Mouse (Mus musculus) cerebral cortex, adult 2 months (tissue): ENCODE results near the gene Myl6.

Source experiments
- WGBS: fragments of 180-500 bp; shearing (Covaris S2); methylation state at CpG from one replicate; pipeline ENCODE4 v1.1.7; 2018; 5-methylcytosine and 5-hydroxymethylcytosine counted together

Myl6 gene

GRCm38 (mm10) chr10:128490232-128490631 lies 3.7 kb downstream of the Myl6 start:
- WGBS, result 18% methylated on average over 5 of the region's 5 CpGs

DNA sequence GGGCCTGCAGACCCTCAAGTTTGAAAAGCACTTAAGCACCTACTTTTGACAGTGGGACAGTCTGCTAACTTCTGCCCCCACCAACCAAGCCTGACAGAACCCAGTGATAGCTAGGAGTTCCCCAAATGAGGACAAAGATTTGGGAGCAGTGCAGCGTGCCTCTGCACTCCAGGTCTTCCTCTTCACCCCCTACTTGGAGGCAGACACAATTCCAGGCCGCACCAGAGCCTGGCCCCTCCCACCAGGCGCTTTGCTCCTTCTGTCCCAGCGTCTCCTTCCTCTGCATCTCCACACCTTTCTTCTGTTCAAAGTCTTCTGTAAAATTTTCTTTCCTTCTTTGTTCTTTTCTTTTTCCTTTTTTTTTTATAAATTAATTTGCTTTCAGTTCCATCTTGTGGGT lies 4.2 kb downstream of the Myl6 start:
- WGBS, result 33% methylated on average over 4 of the region's 4 CpGs

DNA sequence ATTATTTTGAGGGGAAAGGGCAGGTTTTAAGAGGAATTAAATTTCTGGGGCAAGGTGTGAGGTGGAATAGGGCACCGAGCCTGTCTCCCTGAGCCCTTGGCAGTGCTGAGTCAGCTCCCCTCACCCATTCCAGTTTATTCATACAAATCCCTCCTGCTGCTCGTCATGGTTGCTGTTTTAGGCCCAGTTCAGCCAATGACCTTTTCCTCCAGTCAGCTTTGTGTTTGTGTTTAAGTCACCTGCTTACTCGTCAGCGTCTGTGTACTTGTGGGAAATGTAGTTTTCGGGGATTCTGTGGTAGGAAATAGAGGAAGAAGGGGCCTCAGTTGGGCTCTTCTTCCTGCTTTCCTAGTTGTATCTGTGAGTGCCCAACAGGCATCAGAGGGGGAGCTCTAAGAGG lies 4.6 kb downstream of the Myl6 start:
- WGBS, result 32% methylated on average over 5 of the region's 5 CpGs

GRCm38 (mm10) chr10:128488776-128489175 lies 5.2 kb downstream of the Myl6 start:
- WGBS, result 47% methylated on average over 4 of the region's 4 CpGs

DNA sequence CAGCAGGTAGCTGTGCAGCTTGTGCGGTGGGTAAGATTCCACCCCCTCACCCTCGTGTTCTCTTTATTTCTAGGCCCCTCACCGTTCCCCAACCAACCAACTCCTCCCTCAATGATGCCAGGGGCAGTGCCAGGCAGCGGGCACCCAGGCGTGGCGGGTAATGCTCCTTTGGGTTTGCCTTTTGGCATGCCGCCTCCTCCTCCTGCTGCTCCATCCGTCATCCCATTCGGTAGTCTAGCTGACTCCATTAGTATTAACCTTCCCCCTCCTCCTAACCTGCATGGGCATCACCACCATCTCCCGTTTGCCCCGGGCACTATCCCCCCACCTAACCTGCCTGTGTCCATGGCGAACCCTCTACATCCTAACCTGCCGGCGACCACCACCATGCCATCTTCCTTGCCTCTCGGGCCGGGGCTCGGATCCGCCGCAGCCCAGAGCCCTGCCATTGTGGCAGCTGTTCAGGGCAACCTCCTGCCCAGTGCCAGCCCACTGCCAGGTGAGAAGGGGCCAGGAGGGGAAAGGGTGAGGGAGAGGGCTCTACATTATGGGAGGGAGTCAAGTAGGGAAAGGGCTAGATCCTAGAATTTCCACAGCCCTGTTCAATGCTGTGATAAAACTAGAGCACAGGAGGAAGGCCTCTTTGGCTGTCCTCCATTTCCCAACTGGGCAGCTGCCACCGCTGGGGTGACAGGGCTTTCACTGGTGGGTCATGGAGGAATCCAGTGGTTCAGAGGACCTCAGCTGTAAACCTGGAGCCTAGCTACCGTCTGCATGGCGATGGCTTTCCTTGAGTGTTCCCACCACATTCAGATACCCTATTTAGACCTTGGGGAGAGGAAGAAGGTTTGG lies 5.9 kb downstream of the Myl6 start:
- 71% methylated on average over 22 of the region's 22 CpGs for WGBS

- whole genome bisulfite sequencing, result 45% methylated on average over 7 of the region's 7 CpGs
These were observed 7.6 kb downstream of the Myl6 start for GRCm38 (mm10) chr10:128486370-128486769.

DNA sequence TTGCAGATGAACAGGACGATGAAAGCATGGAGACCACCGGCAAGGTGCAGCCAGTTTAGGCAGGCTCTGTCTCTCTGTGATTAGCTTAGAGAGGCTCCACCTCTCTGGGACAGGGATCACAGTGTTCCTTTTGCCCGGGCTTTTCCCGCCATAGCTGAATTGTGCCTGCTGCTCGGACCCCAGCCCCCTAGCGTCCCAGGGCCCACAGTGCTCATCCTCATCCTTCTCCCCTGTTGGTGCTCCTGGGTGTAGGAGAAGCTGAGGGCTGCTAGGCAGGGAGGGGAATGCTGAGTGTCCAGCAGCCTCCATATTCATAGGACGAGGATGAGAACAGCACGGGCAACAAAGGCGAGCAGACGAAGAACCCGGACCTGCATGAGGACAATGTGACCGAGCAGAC lies 19.6 kb downstream of the Myl6 start:
- 85% methylated on average over 12 of the region's 12 CpGs for WGBS

DNA sequence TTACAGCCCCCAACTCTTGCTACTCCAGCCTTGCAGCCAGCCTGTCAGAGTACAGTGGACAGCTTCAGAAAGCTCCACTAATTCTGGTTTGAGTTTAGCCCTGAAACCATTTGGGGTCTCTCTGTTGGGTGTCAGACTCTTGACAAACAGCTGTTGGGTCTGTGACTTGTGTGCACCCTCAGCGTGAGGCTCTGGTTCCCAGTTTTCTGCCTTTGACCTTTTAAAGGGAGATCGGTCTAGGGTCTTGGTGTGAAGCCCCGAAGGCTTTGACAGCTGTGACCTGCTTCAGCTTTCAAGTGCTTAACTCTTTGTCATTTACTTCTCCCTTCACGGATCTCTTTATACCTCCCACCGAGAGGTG lies 33.7 kb downstream of the Myl6 start:
- WGBS, result 4% methylated on average over 5 of the region's 5 CpGs

DNA sequence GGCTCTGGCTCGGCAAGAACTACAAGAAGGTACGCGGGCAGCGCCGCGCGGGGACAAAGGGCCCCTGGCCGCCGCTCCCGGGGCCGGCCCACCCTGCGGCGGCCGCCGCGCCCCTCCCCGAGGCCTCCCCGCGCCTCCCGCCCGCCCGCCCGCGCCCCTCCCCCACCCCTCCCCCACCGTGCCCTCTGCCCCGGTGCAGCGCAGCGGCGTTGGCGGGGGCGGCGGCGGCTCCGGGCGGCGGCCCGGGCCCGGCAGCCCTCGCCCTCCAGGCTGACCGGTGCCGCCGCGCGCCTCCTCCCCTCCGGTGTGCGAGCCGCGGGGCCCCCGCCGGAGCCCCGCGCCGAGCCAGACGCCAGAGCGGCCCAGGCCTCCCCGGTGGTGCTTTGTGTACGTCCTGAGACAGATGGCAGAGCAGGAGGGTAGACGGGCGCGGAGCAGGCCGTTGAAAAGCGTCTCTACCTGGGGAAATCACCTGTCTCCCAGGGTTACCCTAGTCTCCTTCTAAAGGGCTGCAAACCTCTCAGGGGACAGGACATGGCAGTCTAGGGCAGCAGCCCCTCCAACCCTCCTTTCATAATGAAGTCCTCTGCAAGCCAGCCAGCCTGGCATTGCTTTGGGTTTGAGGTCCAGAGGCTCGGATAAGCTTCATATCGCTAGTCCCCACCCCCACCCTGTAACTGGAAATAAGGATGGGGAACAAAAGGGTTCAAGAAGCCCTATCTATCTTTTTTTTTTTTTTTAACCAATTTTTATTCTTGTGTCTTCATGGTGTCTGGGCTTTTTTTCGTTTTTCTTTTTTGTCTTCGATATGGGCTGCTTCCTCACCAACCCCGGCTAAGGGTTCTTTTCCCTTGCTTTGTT lies 34.3 kb downstream of the Myl6 start:
- under 1% methylated on average over 34 of the region's 67 CpGs for WGBS

DNA sequence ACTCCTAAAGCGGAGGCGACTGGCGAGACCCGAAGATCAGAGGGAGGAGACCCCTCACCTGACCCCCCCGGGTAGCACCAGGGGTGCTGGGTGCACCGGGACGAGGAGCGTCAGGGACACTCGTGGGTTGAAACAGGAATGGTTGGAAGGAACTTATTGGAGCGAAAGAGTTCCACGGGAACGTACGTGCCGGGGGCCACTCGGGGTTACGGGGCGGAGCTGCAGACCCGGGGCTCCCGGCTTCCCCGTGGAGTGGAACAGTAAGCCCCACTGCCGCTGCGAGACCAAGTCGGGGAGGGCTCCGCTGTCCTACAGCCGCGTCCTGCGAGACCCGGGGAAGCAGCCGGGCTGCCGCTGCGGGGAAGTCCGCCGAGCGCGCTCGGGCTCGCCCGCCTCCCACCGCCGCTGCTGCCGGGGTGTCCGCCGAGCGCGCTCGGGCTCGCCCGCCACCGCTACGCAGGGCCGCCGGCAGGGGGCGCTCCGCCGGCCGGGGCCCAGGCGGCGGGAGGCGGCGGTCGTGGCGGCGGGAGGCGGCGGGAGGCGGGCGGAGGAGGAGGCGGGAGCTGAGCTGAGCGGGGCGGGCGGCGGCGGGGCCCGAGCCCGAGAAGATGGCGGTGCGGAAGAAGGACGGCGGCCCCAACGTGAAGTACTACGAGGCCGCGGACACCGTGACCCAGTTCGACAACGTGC lies 35.1 kb downstream of the Myl6 start, which contains the start of gene Smarcc2:
Gene Smarcc2 (plus strand): TSS at position 530 of the 690 bp plus-strand sequence.
- WGBS, result 1% methylated on average over 84 of the region's 86 CpGs

DNA sequence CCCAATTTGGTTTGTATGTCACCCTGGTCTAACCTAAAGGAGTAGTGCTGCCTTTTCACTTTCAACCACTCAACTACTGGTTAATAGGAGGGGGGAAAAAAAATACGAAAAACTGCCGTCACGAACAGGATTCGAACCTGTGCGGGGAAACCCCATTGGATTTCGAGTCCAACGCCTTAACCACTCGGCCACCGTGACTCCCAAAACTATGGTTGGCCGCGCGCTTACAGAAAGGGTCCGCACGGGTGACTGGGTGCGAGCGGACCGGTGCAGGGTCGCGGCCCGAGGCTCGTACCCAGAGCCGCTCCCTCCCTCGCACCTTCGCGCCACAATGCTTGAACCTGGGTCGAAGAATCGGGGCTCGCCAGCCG lies 35.6 kb downstream of the Myl6 start:
- under 1% methylated on average over 29 of the region's 29 CpGs for WGBS

GRCm38 (mm10) chr10:128457676-128458075 lies 36.3 kb downstream of the Myl6 start:
- 93% methylated on average over 6 of the region's 6 CpGs for WGBS

- 2% methylated on average over 6 of the region's 6 CpGs for WGBS
These were observed 38.7 kb downstream of the Myl6 start for GRCm38 (mm10) chr10:128455280-128455679.

DNA sequence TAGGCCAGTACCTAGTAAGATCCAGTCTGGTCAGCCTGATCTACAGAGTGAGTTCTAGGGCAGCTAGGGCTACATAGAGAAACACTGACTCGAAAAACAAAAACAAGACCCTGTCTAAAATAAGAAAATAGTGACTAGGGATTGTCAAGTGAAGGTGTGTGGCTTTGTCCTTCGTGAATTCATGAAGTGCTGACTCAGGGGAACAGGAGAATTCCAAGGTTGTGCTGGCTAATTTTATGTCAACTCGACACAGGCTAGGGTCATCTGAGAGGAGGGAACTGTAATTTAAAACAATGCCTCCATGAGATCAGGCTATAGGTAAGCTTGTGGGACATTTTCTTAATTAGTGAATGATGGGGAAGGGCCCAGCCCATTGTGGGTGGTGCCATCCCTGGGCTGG lies 39.5 kb downstream of the Myl6 start:
- WGBS, result 84% methylated on average over 3 of the region's 3 CpGs

DNA sequence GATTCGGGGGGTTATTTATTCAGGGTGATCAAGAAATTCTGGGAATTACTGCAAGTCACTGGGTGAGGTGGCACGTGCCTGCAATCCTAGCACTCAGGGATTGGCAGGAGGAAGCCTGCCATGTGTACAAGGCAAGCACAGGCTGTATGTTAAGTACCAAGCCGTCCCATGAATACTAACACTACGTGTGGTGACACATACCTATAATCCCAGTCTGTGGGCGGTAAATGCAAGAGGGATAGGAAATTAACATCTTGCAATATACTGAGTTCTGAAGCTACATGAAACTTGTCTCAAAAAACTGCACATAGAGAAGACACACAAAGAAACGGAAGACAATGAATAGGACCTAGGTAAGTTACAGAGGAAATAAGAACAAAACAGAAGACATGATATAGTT lies 42.9 kb downstream of the Myl6 start:
- 61% methylated on average over 6 of the region's 6 CpGs for WGBS

DNA sequence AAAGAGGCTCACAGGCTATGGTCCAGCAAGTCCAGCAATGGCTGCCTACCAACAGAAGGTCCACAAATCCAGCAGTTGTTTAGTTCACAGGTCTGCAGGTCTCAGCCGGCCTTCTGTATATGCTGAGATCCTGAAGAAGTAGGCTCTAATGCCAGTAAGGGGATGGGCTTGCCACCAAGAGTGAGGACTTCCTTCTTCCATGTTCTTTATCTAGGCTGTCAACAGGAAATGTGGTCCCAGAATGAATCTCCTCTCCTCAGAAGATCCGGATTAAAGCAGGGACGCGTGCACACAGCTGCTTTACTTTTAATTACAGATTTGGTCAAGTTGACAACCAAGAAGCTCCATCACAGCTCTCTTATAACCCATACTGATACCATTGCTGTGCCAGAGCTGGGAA lies 48.5 kb downstream of the Myl6 start:
- 72% methylated on average over 4 of the region's 4 CpGs for WGBS

DNA sequence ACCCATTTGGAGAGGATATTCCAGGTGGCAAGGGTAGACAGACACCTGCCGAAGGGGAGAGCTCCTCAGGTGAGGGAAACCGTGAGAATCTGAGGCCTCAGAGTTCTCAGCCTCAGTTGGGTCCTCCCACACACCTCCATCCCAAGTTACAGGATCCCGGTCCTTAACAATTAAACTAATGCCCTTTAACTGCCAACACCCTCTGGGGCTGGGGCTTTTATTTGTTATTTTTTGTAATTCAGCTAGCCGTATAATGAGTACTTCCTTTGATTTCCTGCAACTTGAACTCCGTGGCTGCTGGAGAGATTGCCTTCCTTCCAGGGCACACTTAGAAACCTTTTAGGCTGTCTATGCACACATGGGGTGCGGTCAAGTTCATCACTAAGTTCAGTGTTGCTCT lies 49.6 kb downstream of the Myl6 start:
- WGBS, result 64% methylated on average over 6 of the region's 6 CpGs

DNA sequence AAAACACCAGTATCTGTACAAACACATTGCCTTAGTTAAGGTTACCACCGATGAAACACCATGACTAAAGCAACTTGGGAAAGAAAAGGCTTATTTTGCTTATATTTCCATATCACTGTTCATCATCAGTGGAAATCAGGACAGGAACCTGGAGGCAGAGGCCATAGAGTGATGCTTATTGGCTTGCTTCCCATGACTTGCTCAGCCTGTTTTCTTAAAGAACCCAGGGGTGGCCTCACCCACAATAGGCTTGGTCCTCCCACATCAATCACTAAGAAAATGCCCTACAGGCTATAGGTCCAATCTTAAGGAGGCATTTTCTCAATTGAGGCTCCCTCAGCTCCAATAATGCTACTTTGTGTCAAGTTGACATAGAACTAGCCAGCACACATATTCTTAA lies 51.2 kb downstream of the Myl6 start:
- WGBS, result 80% methylated on average over 1 of the region's 1 CpGs

DNA sequence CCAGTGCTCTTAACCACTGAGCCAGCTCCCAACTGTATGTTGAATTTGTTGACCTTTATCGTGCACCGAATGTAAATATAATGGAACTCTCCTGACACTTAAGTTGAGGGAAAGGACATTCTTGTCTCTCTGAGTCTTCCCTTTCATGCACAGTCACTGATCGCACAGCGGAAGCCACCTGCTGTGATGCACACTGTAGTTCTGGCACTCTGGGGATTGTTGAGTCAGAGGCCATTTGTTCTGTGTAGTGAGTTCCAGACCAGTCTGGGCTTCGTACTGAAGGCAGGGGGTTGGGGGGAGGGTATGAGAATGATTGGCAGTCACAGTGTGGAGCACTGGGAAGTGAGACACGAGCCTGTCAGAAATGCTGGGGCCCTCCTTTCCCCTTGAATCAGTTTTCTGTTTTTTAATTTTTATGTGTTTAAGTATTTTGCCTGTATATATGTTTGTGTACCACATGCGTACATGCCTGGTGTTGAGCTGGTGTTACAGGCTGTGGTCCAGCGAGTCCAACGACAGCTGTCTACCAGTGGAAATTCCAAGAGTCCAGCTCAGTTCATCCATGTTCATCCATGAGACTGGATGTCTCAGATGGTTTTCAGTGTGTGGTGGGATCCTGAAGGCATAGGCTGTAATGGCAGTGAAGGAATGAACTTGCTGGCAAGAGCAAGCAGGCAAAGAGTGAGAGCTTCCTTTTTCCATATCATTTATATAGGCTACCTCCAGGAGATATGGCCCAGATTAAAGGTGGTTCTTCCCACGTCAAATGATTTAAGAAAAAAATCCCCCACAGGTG lies 52.4 kb downstream of the Myl6 start:
- 74% methylated on average over 10 of the region's 10 CpGs for WGBS
